Mouse (Mus musculus): ENCODE data around the gene Sptan1. TPM values are rescaled to one million over a fixed set of nuclear protein-coding genes. Genes with fewer than 3 reads are reported as not detected.

Gene Sptan1
- total RNA-seq, 2 experiments from 2014 or later = 879 to 882 TPM

- no peak for TF ChIP-seq CTCF (conservative IDR thresholded peaks at IDR 0.05)
- DNase-seq (ENCODE audit: low spot score in 2 of 2) = peak; percentile 93 to 94
- Histone ChIP-seq H3K4me3 (peak overlapping the region; percentile 85), H3K27ac (peak overlapping the region; percentile 98)
Observed at GRCm38 (mm10) chr2:30066046-30066901, 100.9 kb downstream of the Sptan1 start.

GRCm38 (mm10) chr2:30067031-30067888 is 101.9 kb downstream of the Sptan1 start:
- TF ChIP-seq CTCF (conservative IDR thresholded peaks at IDR 0.05) = no peak
- peak in 1 of 2 experiments; percentile 36 for DNase-seq (ENCODE audit: low spot score in 2 of 2)
- H3K4me3 ChIP-seq = peak overlapping the region; percentile 85
- peak overlapping the region; percentile 98 for H3K27ac ChIP-seq

GRCm38 (mm10) chr2:30067962-30068361 is 102.6 kb downstream of the Sptan1 start:
- peak overlapping the region; percentile 85 for H3K4me3 ChIP-seq
- H3K27ac ChIP-seq = no peak overlapping the region
- DNase-seq (ENCODE audit: low spot score in 2 of 2) = no peak
- TF ChIP-seq CTCF (conservative IDR thresholded peaks at IDR 0.05) = no peak

- TF ChIP-seq CTCF (conservative IDR thresholded peaks at IDR 0.05) = no peak
- no peak overlapping the region for H3K27ac ChIP-seq
- H3K4me3 ChIP-seq = no peak overlapping the region
- DNase-seq (ENCODE audit: low spot score in 2 of 2) = no peak
Observed at GRCm38 (mm10) chr2:30072875-30073274, 107.5 kb downstream of the Sptan1 start.

- Histone ChIP-seq H3K27ac (no peak overlapping the region), H3K4me3 (no peak overlapping the region)
- TF ChIP-seq CTCF (conservative IDR thresholded peaks at IDR 0.05) = no peak
- no peak for DNase-seq (ENCODE audit: low spot score in 2 of 2)
Observed at GRCm38 (mm10) chr2:30073285-30073684, 107.9 kb downstream of the Sptan1 start.

- no peak for DNase-seq (ENCODE audit: low spot score in 2 of 2)
- H3K27ac ChIP-seq = no peak overlapping the region
- no peak for TF ChIP-seq CTCF (conservative IDR thresholded peaks at IDR 0.05)
Observed at GRCm38 (mm10) chr2:30075625-30076024, 110.3 kb downstream of the Sptan1 start.

GRCm38 (mm10) chr2:30076439-30076838 is 111.1 kb downstream of the Sptan1 start:
- Histone ChIP-seq H3K27ac (no peak overlapping the region), H3K4me3 (no peak overlapping the region)
- no peak for DNase-seq (ENCODE audit: low spot score in 2 of 2)
- no peak for TF ChIP-seq CTCF (conservative IDR thresholded peaks at IDR 0.05)

More at GRCm38 (mm10) chr2:30075625-30076024, 110.3 kb downstream of the Sptan1 start:
- H3K4me3 ChIP-seq = no peak overlapping the region

- Histone ChIP-seq H3K4me3 (peak overlapping the region; percentile 56; the same call in 1 of the 2 replicates), H3K27ac (no peak overlapping the region)
Observed at GRCm38 (mm10) chr2:30076959-30077358, 111.6 kb downstream of the Sptan1 start.

GRCm38 (mm10) chr2:30077502-30078348 is 112.4 kb downstream of the Sptan1 start, which contains the start of gene Pkn3:
Gene Pkn3, plus strand, starts transcription at chr2:30077684.
- TF ChIP-seq CTCF (conservative IDR thresholded peaks at IDR 0.05) = peak; percentile 99
- H3K27ac ChIP-seq = peak within 1 kb of the TSS; percentile 51; the same call in 1 of the 2 replicates

More at GRCm38 (mm10) chr2:30076959-30077358, 111.6 kb downstream of the Sptan1 start:
- no peak for TF ChIP-seq CTCF (conservative IDR thresholded peaks at IDR 0.05)
- no peak for DNase-seq (ENCODE audit: low spot score in 2 of 2)

GRCm38 (mm10) chr2:30078349-30078712 is 113.0 kb downstream of the Sptan1 start:
- Histone ChIP-seq H3K4me3 (no peak overlapping the region), H3K27ac (peak overlapping the region; percentile 51; the same call in 1 of the 2 replicates)
- TF ChIP-seq CTCF (conservative IDR thresholded peaks at IDR 0.05) = no peak
- no peak for DNase-seq (ENCODE audit: low spot score in 2 of 2)

More at GRCm38 (mm10) chr2:30077502-30078348, 112.4 kb downstream of the Sptan1 start, which contains the start of gene Pkn3:
- peak within 1 kb of the TSS; percentile 56 for H3K4me3 ChIP-seq
- peak; percentile 55 to 83 for DNase-seq (ENCODE audit: low spot score in 2 of 2)

GRCm38 (mm10) chr2:30078760-30079159 is 113.4 kb downstream of the Sptan1 start:
- DNase-seq (ENCODE audit: low spot score in 2 of 2) = no peak
- no peak for TF ChIP-seq CTCF (conservative IDR thresholded peaks at IDR 0.05)
- no peak overlapping the region for H3K4me3 ChIP-seq
- H3K27ac ChIP-seq = peak overlapping the region; percentile 14; the same call in 1 of the 2 replicates

Data from layer of hippocampus, adult 2 months (tissue).